Mouse (Mus musculus) brain, embryonic 14.5 days (tissue): Measurements from ENCODE around the gene Gm44503. TPM values are rescaled to one million over a fixed set of nuclear protein-coding genes. Genes with fewer than 3 reads are reported as not detected.

Source experiments
- DNase-seq: peaks from one replicate; pipeline ENCODE4 v3.0.0-alpha.2; 2011; ENCODE audit warnings: low read depth
- CTCF ChIP-seq: fragments of 200-500 bp; IDR thresholded peaks from 2 replicates; pipeline ENCODE4 v1.5.1; 2012; ENCODE audit warnings: inconsistent platforms, mild to moderate bottlenecking, moderate library complexity, borderline replicate concordance; ENCODE audit not compliant: insufficient read depth, insufficient read length; ENCODE audit errors: extremely low read depth
- POLR2A ChIP-seq: fragments of 200-500 bp; IDR thresholded peaks from 2 replicates; pipeline ENCODE4 v1.6.1; 2012; ENCODE audit warnings: mild to moderate bottlenecking, inconsistent platforms, borderline replicate concordance; ENCODE audit not compliant: poor library complexity, insufficient read depth, insufficient read length, severe bottlenecking; ENCODE audit errors: extremely low read depth
- polyA plus RNA-seq: library from polyadenylated mRNA; depleted of rRNA; stranded (reverse); fragments of >200 nt; gene quantifications from 2 replicates; pipeline ENCODE4 v1.2.3, GENCODE M21; 2012; rRNA removed

Gm44503 gene
- polyA plus RNA-seq = not detected in 2 replicates

- peak; percentile 95 for DNase-seq
- TF ChIP-seq CTCF (peak; percentile 27; the same call in 1 of the 2 replicates), POLR2A (peak; percentile 50; the same call in 1 of the 2 replicates)
These were observed at the start of gene Gm44503, which contains the start of gene Dyx1c1 for GRCm38 (mm10) chr9:72958521-72959450. Gene Gm44503 (plus strand): TSS chr9:72958852. Gene Dyx1c1 (plus strand): TSS chr9:72958785.

GRCm38 (mm10) chr9:72911381-72911780 lies 47.3 kb upstream of the Gm44503 start:
- TF ChIP-seq POLR2A = no peak
- no peak for TF ChIP-seq CTCF
- DNase-seq = no peak

- TF ChIP-seq POLR2A (no peak), CTCF (no peak)
- DNase-seq = no peak
These were observed 45.1 kb upstream of the Gm44503 start for GRCm38 (mm10) chr9:72913551-72913950.

- no peak for DNase-seq
- TF ChIP-seq POLR2A (no peak), CTCF (no peak)
These were observed 42.9 kb upstream of the Gm44503 start for GRCm38 (mm10) chr9:72915728-72916127.

GRCm38 (mm10) chr9:72923068-72923467 lies 35.6 kb upstream of the Gm44503 start:
- TF ChIP-seq POLR2A (no peak), CTCF (no peak)

GRCm38 (mm10) chr9:72925021-72925934 lies 33.4 kb upstream of the Gm44503 start, which contains the start of gene Pygo1:
Gene Pygo1 (plus strand): TSS chr9:72925645.
- TF ChIP-seq POLR2A = peak; percentile 48; the same call in 1 of the 2 replicates
- no peak for TF ChIP-seq CTCF
- DNase-seq = peak; percentile 79

More at GRCm38 (mm10) chr9:72923068-72923467, 35.6 kb upstream of the Gm44503 start:
- DNase-seq = no peak

GRCm38 (mm10) chr9:72925935-72926258 lies 32.8 kb upstream of the Gm44503 start:
- TF ChIP-seq POLR2A = no peak
- no peak for TF ChIP-seq CTCF
- no peak for DNase-seq

- DNase-seq = peak; percentile 25
- TF ChIP-seq CTCF = no peak
- TF ChIP-seq POLR2A = no peak
These were observed 27.4 kb upstream of the Gm44503 start for GRCm38 (mm10) chr9:72931166-72931790.

- no peak for DNase-seq
- TF ChIP-seq POLR2A = no peak
- TF ChIP-seq CTCF = no peak
These were observed 23.3 kb upstream of the Gm44503 start for GRCm38 (mm10) chr9:72935309-72935708.

- no peak for DNase-seq
- TF ChIP-seq POLR2A (no peak), CTCF (no peak)
These were observed 22.4 kb upstream of the Gm44503 start for GRCm38 (mm10) chr9:72936301-72936700.
